Mouse (Mus musculus): ENCODE data around the gene Olfr1339. TPM values are rescaled to one million over a fixed set of nuclear protein-coding genes. Genes with fewer than 3 reads are reported as not detected.

Olfr1339 gene
- polyA plus RNA-seq (2014; fragmentation: Nextera tagmentation; extraction: Ambion mirVana): not detected in 2 replicates

DNA sequence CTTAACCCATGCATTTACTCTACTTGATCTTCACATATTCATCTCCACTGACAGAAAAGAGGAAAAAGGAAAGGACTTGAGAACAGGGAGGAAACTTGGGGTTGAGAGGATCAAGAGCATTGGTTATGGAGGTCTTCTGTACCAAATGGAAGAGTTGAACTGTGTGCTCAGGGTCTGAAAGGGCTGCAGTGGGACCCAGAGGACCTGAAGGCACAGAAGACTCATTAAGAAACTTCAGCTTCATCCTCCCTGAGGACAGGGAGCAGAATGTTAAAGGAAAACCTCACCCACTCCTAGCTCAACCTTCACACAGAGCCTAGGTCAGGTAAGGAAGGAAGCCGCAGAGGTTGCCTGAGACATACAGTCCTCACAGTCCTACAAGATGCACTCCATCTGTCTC lies at the start of gene Olfr1339:
Olfr1339 (plus strand) TSS at position 301 of the 400 bp plus-strand sequence.
- no peak within 1 kb of the TSS for H3K4me2 ChIP-seq (ENCODE audit: low read length)
- no peak within 1 kb of the TSS for H3K9ac ChIP-seq (ENCODE audit: low read length)
- no peaks in the 10 kb centered on the region for H3K9me3 ChIP-seq (replicated peaks; ENCODE audit: control insufficient read depth, low read length)
- H3K4me1 ChIP-seq (ENCODE audit: control insufficient read depth, insufficient read depth, low read length): no peaks in the 10 kb centered on the region
- H3K36me3 ChIP-seq (ENCODE audit: control insufficient read depth, insufficient read depth, low read length): no peaks in the 10 kb centered on the region
- H3K27me3 ChIP-seq (replicated peaks; ENCODE audit: control insufficient read depth, insufficient read depth, low read length): no peaks in the 10 kb centered on the region
- H3K27ac ChIP-seq (ENCODE audit: low read depth, low read length): no peak within 1 kb of the TSS
- no peak for DNase-seq (ENCODE audit: low spot score)
- ATAC-seq: no peak
- 100% methylated on average over 1 of the region's 1 CpGs for WGBS
- H3K4me3 ChIP-seq (ENCODE audit: low read depth, low read length): no peak within 1 kb of the TSS

DNA sequence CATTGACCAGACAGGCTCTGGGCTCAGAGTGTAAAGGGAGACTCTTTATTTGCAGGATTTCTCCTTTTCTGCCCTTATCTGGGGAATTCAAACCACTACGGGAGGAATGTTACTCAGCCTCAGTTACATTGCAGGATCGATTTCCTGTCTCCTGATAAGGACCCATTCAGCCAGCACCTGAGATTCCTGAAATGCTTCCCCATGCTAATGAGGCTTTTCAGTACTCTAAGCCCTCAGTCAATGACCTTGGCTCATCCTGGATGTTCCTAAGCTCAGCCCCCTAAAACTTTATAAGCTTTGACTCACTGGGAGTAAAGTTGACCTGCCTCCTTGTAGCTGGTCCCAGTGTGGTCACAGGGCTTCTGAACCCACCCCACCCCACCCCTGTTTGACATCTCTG lies 44.9 kb upstream of the Olfr1339 start:
- ATAC-seq: no peak
- H3K27ac ChIP-seq (ENCODE audit: low read depth, low read length): no peak overlapping the region
- no peak overlapping the region for H3K9ac ChIP-seq (ENCODE audit: low read length)
- H3K4me2 ChIP-seq (ENCODE audit: low read length): no peak overlapping the region
- WGBS: 82% methylated on average over 2 of the region's 2 CpGs
- H3K4me3 ChIP-seq (ENCODE audit: low read depth, low read length): no peak overlapping the region
- no peaks in the 10 kb centered on the region for H3K9me3 ChIP-seq (replicated peaks; ENCODE audit: control insufficient read depth, low read length)
- H3K36me3 ChIP-seq (ENCODE audit: control insufficient read depth, insufficient read depth, low read length): no peaks in the 10 kb centered on the region
- no peak for DNase-seq (ENCODE audit: low spot score)
- no peaks in the 10 kb centered on the region for H3K4me1 ChIP-seq (ENCODE audit: control insufficient read depth, insufficient read depth, low read length)
- no peaks in the 10 kb centered on the region for H3K27me3 ChIP-seq (replicated peaks; ENCODE audit: control insufficient read depth, insufficient read depth, low read length)

DNA sequence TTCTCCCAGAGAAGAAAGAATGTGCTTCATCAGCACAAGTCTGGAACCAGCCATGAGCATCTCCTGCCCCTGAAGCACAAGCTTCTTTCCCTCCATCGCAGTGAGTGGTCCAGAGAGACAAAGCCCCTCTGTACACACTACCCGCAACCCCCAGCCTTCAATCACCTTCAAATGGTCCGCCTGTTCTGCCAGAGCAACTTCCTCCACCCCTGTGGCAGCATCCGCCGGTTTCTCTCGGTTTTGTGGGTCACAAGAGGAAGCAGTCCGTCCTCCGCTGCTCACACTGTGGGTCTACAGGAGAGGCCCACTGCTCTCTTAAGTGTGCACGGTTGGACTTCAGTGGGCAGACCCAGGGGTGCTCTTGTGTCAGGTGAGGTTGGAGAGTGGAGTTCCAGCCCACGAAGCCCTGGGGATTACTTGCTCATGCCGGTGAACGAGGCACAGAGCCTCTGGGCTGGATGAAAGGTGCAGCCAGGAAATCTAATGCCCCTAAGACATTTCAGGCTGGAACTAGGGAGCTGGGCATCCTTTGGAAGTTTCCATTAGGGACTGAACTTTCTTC lies 39.5 kb upstream of the Olfr1339 start, which contains the start of gene Olfr1342:
Olfr1342 (minus strand) TSS at position 345 of the 562 bp plus-strand sequence.
- no peak within 1 kb of the TSS for H3K4me2 ChIP-seq (ENCODE audit: low read length)
- H3K9ac ChIP-seq (ENCODE audit: low read length): no peak within 1 kb of the TSS
- no peak within 1 kb of the TSS for H3K4me3 ChIP-seq (ENCODE audit: low read depth, low read length)
- no peaks in the 10 kb centered on the region for H3K27me3 ChIP-seq (replicated peaks; ENCODE audit: control insufficient read depth, insufficient read depth, low read length)
- no peaks in the 10 kb centered on the region for H3K9me3 ChIP-seq (replicated peaks; ENCODE audit: control insufficient read depth, low read length)
- H3K4me1 ChIP-seq (ENCODE audit: control insufficient read depth, insufficient read depth, low read length): no peaks in the 10 kb centered on the region
- no peak within 1 kb of the TSS for H3K27ac ChIP-seq (ENCODE audit: low read depth, low read length)
- no peak for DNase-seq (ENCODE audit: low spot score)
- no peaks in the 10 kb centered on the region for H3K36me3 ChIP-seq (ENCODE audit: control insufficient read depth, insufficient read depth, low read length)
- WGBS: 48% methylated on average over 12 of the region's 12 CpGs
- ATAC-seq: no peak

DNA sequence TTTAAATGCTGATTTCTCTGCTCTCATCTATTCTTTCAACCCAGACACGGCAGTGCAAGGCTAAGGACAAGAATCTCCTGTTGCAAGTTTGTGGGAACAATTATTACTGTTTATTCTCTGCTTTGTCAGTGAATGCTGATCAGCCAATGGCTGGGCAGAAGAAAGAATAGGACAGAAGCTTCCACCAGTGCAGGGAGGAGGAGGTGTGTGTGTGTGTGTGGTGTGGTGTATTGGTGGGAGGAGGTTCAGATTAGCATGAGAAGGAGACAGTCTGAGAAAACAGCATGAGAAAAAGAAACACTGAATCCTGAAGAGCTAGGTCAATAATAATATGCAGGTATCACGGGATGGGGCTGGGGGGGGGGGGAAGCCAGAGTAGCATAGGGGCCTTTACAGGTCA lies 38.2 kb upstream of the Olfr1339 start:
- no peak overlapping the region for H3K9ac ChIP-seq (ENCODE audit: low read length)
- no peaks in the 10 kb centered on the region for H3K4me1 ChIP-seq (ENCODE audit: control insufficient read depth, insufficient read depth, low read length)
- H3K9me3 ChIP-seq (replicated peaks; ENCODE audit: control insufficient read depth, low read length): no peaks in the 10 kb centered on the region
- ATAC-seq (no peak), DNase-seq (ENCODE audit: low spot score) (peak; percentile 2)
- no peak overlapping the region for H3K27ac ChIP-seq (ENCODE audit: low read depth, low read length)
- 36% methylated on average over 2 of the region's 2 CpGs for WGBS
- H3K27me3 ChIP-seq (replicated peaks; ENCODE audit: control insufficient read depth, insufficient read depth, low read length): no peaks in the 10 kb centered on the region
- no peak overlapping the region for H3K4me3 ChIP-seq (ENCODE audit: low read depth, low read length)
- H3K36me3 ChIP-seq (ENCODE audit: control insufficient read depth, insufficient read depth, low read length): no peaks in the 10 kb centered on the region
- H3K4me2 ChIP-seq (ENCODE audit: low read length): no peak overlapping the region

DNA sequence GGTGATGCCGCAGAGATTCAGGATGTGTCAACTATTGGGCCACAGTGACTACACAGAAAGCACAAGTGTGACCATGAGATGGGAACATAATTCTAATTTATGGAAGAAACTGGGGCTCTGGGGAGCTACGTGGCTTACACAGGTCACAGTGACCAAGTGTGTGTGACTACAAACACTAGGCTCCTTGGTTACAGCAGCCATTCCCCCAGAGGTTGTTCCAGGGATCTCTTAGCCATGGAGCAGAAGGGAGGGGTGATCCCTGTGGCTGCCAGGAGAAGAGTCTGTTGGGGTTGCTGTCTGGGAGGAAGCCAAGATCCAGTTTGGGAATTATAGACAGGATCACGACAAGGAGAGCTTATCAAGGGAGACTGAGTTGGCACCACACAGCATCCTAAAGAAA lies 28.8 kb upstream of the Olfr1339 start, which contains the start of gene Olfr1341:
Olfr1341 (plus strand) TSS at position 301 of the 400 bp plus-strand sequence.
- Histone ChIP-seq H3K9me3 (replicated peaks; ENCODE audit: control insufficient read depth, low read length) (no peaks in the 10 kb centered on the region), H3K4me1 (ENCODE audit: control insufficient read depth, insufficient read depth, low read length) (no peaks in the 10 kb centered on the region), H3K36me3 (ENCODE audit: control insufficient read depth, insufficient read depth, low read length) (no peaks in the 10 kb centered on the region), H3K4me3 (ENCODE audit: low read depth, low read length) (no peak within 1 kb of the TSS), H3K4me2 (ENCODE audit: low read length) (no peak within 1 kb of the TSS), H3K9ac (ENCODE audit: low read length) (no peak within 1 kb of the TSS), H3K27ac (ENCODE audit: low read depth, low read length) (no peak within 1 kb of the TSS), H3K27me3 (replicated peaks; ENCODE audit: control insufficient read depth, insufficient read depth, low read length) (no peaks in the 10 kb centered on the region)
- DNase-seq (ENCODE audit: low spot score) (no peak), ATAC-seq (no peak)
- 78% methylated on average over 3 of the region's 3 CpGs for WGBS

DNA sequence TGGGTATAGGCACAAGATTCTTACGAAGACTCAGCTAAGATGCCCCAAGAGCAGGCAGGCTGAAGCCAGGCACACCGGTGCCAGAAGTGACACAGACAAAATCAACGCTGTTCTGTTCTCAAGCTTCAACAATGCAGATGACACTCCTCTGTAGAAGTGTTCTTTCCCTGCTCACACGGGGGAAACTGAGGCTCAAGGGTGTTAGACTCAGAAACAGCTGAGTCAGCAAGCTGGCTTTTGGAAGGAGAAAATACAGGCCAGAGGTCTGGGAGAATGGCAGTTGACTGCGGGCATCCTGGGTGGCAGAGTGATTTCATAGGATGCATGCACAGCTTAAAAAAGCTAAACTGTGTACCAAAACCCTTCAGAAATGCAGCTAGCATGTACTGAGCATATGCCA lies 23.9 kb upstream of the Olfr1339 start:
- no peaks in the 10 kb centered on the region for H3K36me3 ChIP-seq (ENCODE audit: control insufficient read depth, insufficient read depth, low read length)
- ATAC-seq (no peak), DNase-seq (ENCODE audit: low spot score) (no peak)
- no peaks in the 10 kb centered on the region for H3K4me1 ChIP-seq (ENCODE audit: control insufficient read depth, insufficient read depth, low read length)
- no peak overlapping the region for H3K4me2 ChIP-seq (ENCODE audit: low read length)
- no peaks in the 10 kb centered on the region for H3K9me3 ChIP-seq (replicated peaks; ENCODE audit: control insufficient read depth, low read length)
- H3K27me3 ChIP-seq (replicated peaks; ENCODE audit: control insufficient read depth, insufficient read depth, low read length): no peaks in the 10 kb centered on the region
- H3K27ac ChIP-seq (ENCODE audit: low read depth, low read length): no peak overlapping the region
- H3K4me3 ChIP-seq (ENCODE audit: low read depth, low read length): no peak overlapping the region
- H3K9ac ChIP-seq (ENCODE audit: low read length): no peak overlapping the region
- WGBS: 83% methylated on average over 5 of the region's 5 CpGs

DNA sequence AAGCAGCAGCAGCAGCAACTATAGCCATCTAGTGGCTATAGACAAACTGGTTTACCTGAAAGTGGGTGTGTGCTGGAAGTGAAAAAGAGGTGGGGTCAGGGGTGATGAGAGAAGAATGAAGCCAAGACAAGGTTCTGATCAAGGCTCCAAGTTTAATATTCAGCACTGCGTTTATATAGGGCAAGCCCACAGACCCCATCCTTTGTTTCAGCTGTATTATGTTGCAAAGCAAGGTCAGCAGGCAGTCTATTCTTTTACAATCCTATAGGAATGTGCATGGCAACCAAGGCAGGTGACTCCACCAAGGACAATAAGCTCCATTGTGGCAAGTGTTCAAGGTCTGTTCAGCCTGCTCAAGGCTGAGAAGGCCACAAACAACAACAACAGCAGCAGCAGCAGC lies 20.3 kb upstream of the Olfr1339 start:
- DNase-seq (ENCODE audit: low spot score): no peak

DNA sequence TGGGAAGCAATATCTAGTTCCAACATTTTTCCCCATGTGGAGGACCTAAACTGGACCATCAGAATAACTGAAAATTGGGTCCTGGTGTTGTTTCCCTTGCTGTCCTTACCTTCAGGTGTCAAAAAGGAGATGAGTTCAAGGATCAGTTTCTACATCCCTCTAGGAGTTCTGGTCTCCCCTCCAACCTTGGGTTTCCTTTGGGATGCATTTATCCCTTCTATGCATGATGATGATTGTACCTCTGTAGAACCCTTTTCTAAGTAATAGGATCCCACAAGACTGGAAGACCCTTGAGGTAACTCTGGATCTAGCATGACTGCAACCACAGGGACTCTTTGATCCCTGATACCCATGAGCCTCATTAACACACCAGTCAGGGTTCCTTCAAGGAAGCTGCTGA lies 12.1 kb upstream of the Olfr1339 start, which contains the start of gene Olfr1340:
Olfr1340 (plus strand) TSS at position 301 of the 400 bp plus-strand sequence.
- H3K27ac ChIP-seq (ENCODE audit: low read depth, low read length): no peak within 1 kb of the TSS
- no peaks in the 10 kb centered on the region for H3K27me3 ChIP-seq (replicated peaks; ENCODE audit: control insufficient read depth, insufficient read depth, low read length)
- ATAC-seq (no peak), DNase-seq (ENCODE audit: low spot score) (no peak)
- H3K36me3 ChIP-seq (ENCODE audit: control insufficient read depth, insufficient read depth, low read length): no peaks in the 10 kb centered on the region
- no peaks in the 10 kb centered on the region for H3K9me3 ChIP-seq (replicated peaks; ENCODE audit: control insufficient read depth, low read length)
- H3K9ac ChIP-seq (ENCODE audit: low read length): no peak within 1 kb of the TSS
- no peak within 1 kb of the TSS for H3K4me3 ChIP-seq (ENCODE audit: low read depth, low read length)
- no peaks in the 10 kb centered on the region for H3K4me1 ChIP-seq (ENCODE audit: control insufficient read depth, insufficient read depth, low read length)
- no peak within 1 kb of the TSS for H3K4me2 ChIP-seq (ENCODE audit: low read length)

More for the DNA sequence above, 20.3 kb upstream of the Olfr1339 start:
- Histone ChIP-seq H3K36me3 (ENCODE audit: control insufficient read depth, insufficient read depth, low read length) (no peaks in the 10 kb centered on the region), H3K9me3 (replicated peaks; ENCODE audit: control insufficient read depth, low read length) (no peaks in the 10 kb centered on the region), H3K4me1 (ENCODE audit: control insufficient read depth, insufficient read depth, low read length) (no peaks in the 10 kb centered on the region), H3K4me3 (ENCODE audit: low read depth, low read length) (no peak overlapping the region), H3K9ac (ENCODE audit: low read length) (no peak overlapping the region), H3K4me2 (ENCODE audit: low read length) (no peak overlapping the region), H3K27me3 (replicated peaks; ENCODE audit: control insufficient read depth, insufficient read depth, low read length) (no peaks in the 10 kb centered on the region), H3K27ac (ENCODE audit: low read depth, low read length) (no peak overlapping the region)
- no peak for ATAC-seq
- 15% methylated on average over 1 of the region's 1 CpGs for WGBS

DNA sequence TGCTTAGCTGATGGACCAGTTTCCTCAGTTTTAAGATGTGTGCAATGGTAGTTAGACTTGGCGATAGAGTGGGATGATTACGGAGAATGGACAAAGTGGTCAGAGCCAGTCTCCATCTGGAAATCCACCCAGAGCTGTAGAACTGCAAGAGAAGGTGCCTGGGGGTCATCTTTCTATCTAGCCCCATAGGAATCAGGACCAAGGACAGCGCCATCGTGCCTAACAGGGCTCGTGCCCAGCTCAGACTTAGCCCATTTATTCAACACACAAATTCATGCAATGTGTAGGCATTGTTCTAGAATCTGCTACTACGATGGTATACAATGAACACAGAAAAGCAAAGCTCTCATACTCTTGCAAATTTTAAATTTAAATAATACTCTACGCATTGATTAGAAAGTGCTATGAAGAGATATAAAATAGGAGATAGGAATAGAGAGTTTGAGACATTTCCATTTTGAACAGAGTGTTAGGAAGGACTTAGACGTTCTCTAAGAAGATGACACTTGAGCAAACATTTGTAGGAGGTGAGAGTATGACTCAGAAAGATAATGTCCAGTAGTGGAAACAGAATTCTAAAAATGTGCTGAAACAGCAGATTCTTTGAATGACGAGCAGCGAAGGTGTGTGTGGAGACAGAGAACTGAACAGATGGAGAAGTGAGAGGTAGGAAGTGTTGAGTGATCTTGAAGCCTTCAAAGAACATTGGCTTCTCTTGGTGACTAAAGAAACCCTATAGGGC lies 10.1 kb upstream of the Olfr1339 start:
- Histone ChIP-seq H3K4me2 (ENCODE audit: low read length) (no peak overlapping the region), H3K4me3 (ENCODE audit: low read depth, low read length) (no peak overlapping the region), H3K9me3 (replicated peaks; ENCODE audit: control insufficient read depth, low read length) (no peaks in the 10 kb centered on the region), H3K27ac (ENCODE audit: low read depth, low read length) (no peak overlapping the region), H3K4me1 (ENCODE audit: control insufficient read depth, insufficient read depth, low read length) (no peaks in the 10 kb centered on the region), H3K36me3 (ENCODE audit: control insufficient read depth, insufficient read depth, low read length) (no peaks in the 10 kb centered on the region), H3K9ac (ENCODE audit: low read length) (no peak overlapping the region), H3K27me3 (replicated peaks; ENCODE audit: control insufficient read depth, insufficient read depth, low read length) (no peaks in the 10 kb centered on the region)
- no peak for ATAC-seq
- DNase-seq (ENCODE audit: low spot score): no peak
- WGBS: 57% methylated on average over 10 of the region's 10 CpGs

Measured in forebrain, embryonic 14.5 days (tissue).